Mouse (Mus musculus): ENCODE measurements at regions not wholly inside any gene's neighbourhood (a gene's known extent, or its start where the extent isn't known, plus 50 kb on each side); places are given as distances from the start of the nearest gene placed in this dataset.
A peak's percentile ranks its signal among the peaks of the same experiment; 100 is the strongest.
"Not testable (repeated sequence)": the region's sequence is repeated elsewhere in the genome, so short reads cannot be mapped to it uniquely, and the experiment has no call there.

- DNase-seq: no peak
Measured at GRCm38 (mm10) chr16:12807351-12807871, 302.1 kb upstream of the Ercc4 start.

GRCm38 (mm10) chr16:12811088-12811487, 298.4 kb upstream of the Ercc4 start:
- DNase-seq: no peak

GRCm38 (mm10) chr16:12824646-12825045, 284.8 kb upstream of the Ercc4 start:
- DNase-seq: no peak

DNA sequence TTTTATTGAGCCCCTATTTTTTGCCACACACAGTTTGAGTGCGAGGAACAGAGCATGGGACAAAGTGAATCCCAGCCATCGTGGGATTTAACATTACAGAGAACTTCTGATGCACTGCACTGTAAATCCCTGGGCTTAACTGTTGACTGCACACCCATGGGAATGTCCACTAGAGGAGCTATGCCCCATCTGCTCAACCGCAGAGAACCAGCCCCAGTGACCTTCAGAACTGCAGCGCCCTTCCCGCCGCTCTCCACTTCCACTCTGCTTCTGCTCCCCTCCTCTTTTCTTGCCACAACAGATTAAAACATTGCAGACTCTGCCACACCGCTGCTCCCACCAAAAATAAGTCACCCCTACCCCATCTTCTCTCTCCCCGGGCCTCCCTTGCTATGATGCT, 283.3 kb upstream of the Ercc4 start:
- no peak for DNase-seq

- DNase-seq: not testable (repeated sequence)
Measured at GRCm38 (mm10) chr16:12831308-12831707, 278.2 kb upstream of the Ercc4 start.

- DNase-seq: no peak
Measured at GRCm38 (mm10) chr16:12856356-12856755, 253.1 kb upstream of the Ercc4 start.

DNA sequence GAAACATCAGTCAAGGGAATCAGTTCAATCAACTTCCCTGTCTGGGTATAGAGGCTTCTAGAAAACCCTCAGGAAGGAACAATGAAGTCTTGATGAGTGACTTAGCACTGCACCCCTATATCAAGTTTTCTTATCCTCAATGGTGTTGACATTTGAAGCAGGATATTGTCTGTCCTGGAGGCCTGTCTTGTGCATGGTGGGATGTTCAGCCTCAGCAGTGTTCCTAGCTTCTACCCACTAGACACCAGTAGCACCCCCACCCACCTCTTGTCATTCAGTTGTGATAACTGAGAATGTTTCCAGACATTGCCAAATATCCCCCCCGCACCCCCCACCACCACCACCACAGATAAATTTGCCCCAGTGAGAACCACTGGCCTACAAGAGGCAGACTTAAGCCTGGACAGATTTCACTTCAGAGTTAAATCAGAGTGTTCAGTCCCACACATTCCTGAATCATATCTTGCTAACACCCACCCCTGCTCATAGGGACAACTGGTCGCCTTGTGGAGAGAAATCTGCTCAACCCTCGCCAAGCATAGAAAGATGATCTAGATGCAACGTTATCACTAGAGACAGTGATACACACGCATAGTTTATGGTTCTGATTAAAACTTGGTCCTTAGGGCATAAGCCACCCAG, 249.6 kb upstream of the Ercc4 start:
- DNase-seq: no peak

DNA sequence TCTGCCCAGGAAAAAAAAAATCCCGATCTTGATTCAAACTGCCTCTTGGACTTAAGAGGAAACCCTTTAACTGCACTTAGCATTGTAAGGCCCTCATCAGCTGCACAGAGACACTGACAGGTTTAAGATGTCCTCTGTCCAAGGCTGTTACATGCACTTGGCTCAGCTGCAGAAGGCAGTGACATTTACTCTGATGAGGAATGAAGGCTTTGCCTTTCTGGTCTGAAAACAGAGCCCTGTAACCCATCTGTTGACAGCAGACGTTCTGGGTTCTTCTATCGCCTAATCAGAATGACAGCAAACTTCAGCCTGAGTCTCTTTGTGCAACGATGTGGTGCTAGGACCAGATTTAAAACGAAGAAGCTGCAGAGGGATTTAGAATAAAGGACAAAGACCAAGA, 246.9 kb upstream of the Ercc4 start:
- DNase-seq: no peak

DNA sequence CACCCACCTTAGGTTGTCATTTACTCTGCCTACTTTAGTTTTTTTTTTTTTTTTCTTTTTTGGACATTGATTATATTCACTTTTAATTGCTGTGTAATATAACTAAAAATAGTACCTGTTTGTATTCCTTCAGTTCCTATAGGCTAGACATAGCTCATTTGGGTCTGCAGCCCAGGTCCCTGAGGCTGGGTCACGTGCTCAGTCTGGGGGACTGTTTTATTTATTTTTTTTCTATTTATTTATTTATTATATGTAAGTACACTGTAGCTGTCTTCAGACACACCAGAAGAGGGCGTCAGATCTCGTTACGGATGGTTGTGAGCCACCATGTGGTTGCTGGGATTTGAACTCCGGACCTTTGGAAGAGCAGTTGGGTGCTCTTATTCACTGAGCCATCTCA, 231.2 kb upstream of the Ercc4 start:
- DNase-seq: not testable (repeated sequence)

- no peak for DNase-seq
Measured at GRCm38 (mm10) chr16:12880011-12880410, 229.5 kb upstream of the Ercc4 start.

GRCm38 (mm10) chr16:12880481-12880880, 229.0 kb upstream of the Ercc4 start:
- no peak for DNase-seq

GRCm38 (mm10) chr16:12882690-12883089, 226.8 kb upstream of the Ercc4 start:
- no peak for DNase-seq

DNA sequence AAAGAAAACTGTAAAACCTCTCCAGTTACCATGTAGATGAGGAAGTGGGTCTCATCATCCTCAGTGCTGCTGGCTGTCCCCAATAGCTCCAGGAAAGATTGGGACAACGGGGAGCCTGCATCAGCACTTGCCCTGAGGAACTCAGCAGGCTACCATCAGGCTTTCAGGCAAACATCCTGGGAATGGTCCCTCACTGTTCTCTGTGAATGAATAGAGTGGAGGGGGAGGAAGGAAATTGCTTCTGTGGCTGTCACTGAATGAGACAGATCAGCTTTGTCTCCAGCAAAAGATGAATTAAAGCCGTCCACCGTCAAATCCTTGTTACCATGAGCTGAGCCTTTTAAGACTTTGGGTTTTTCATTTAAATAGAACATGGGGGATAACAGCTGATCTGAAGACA, 224.9 kb upstream of the Ercc4 start:
- DNase-seq: no peak

GRCm38 (mm10) chr16:12886127-12886526, 223.4 kb upstream of the Ercc4 start:
- DNase-seq: peak; percentile 74 to 78

- no peak for DNase-seq
Measured at GRCm38 (mm10) chr16:12887381-12887780, 222.1 kb upstream of the Ercc4 start.

- DNase-seq: no peak
Measured at GRCm38 (mm10) chr16:12890094-12890493, 219.4 kb upstream of the Ercc4 start.

GRCm38 (mm10) chr16:12890545-12890944, 218.9 kb upstream of the Ercc4 start:
- DNase-seq: no peak

DNA sequence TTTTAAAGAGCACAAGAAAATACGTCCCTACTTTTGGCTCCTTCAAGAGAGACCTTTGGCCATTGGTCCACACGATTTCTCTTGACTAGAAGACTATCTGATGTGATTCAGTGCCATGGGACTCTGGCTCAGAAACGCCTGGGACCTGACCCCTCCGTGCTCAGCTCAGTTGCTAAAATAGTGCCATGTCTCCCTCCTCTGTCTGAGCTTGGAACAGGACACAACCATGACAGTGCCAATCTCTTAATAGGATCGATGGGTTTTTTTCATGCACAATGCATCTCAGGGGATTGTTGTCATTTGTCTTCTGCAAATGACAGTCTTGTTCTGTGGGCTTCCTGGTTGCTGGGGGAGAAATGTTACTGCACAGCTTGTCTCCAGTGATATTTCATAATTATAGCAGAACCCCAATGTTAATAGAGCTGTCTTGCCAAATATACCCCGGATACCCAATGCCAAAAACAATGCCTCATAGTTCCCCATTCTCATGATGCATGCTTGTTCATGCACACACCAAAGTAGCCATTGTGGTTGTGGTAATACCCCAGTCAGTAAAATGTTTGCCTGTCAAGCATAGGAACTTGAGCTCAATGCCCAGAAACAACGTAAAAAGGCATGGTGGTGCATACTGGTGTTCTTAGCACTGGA, 216.7 kb upstream of the Ercc4 start:
- DNase-seq: no peak

DNA sequence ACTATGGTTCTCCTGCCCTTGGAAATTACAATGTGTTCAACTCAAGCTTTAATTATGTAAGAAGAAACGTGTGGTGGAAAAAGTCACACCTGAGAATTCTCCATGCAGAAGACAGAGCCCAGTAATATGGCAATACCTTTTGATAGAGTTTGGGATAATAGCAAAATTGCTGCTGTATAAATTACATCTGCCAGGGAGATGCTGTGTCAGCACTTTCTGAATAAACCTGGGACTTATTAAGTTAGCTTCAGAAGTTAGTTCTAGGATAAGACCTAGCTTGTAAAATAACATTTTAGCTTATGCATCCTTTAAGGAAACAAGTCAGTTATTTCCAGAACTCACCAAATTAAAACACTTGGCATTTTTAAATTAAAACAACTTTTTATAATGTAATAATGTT, 212.2 kb upstream of the Ercc4 start:
- no peak for DNase-seq

DNA sequence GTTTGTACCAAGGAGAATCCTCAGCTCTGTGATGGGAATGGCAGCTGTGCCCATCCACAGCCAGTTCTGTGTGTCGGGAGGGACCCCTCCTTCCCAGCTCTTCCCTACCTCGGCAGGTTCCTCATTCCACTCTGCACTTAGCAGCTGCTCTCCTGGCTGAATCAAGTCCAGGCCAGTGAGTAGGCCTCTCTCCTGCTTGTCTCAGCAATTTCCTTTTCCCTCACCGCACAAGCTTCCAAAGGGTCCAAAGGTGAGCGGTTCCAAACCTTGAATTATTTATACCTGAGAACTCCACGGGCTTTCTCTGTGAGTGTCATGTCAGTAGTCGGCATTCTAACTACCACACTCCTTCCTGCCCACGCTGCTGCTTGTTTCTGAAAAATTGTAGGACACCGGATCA, 208.8 kb upstream of the Ercc4 start:
- peak; percentile 51 to 72 for DNase-seq

GRCm38 (mm10) chr16:12901096-12901995, 208.1 kb upstream of the Ercc4 start:
- DNase-seq: peak; percentile 47 to 70

GRCm38 (mm10) chr16:12901996-12902319, 207.5 kb upstream of the Ercc4 start:
- no peak for DNase-seq

DNA sequence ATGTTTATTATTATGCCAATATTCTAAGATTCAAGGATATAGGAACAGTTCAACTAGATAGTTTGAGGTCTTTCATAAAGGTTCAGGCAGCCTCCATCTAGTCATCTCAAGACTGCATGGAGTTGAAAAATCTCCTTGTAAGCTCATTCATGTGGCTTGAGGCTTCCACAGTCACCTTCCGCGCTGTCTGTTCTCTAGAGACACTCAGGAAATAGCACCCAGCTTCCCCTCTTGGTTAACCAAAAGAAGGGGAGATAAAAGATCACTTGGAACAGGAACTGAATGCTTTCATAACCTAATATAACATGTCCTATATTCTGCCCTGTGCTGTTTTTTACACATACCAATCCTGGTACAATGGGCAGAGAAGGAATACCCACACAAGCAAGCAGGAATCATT, 206.3 kb upstream of the Ercc4 start:
- DNase-seq: no peak

DNA sequence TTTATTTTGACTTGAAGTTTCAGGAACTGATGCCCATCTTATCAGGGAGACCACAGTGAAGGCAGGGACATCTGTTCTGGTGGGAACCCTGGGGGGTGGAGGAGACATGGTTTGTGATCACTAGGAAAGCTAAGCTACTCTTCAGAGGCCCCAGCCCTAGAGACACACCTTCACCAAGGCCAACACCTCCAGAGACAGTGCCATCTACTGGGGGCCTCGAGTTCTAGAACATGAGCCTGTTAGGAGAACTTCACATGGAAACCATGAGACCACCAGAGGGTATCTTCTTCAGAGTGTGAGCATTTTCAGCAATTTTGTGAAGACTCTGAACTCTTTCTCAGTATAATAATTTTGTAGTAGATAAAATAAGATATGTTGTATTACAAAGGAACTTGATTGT, 204.5 kb upstream of the Ercc4 start:
- DNase-seq: no peak
